Mouse (Mus musculus): ENCODE measurements around the gene Tmem274.

DNA sequence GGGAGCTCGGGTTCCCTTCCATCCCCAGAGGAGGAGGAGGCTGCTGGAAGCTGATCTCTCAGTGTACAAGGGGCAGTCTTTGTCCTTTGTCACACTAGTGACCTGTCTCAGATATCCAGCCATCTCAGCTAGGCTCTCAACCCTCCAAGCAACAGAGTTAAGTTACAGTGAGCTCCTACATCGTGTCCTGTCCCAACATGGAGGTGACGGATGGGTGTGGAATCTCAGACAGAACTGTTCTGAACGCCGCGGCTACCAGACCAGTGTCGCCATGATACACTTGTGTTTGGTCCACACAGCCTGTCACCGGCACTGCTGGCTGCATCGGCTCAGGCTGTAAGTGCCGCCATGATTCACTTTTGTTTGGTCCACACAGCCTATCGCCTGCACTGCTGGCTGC lies at the start of gene Tmem274:
- no peak for TF ChIP-seq CTCF (IDR thresholded peaks at IDR 0.05; ENCODE audit: low read depth)
- TF ChIP-seq EP300 (IDR thresholded peaks at IDR 0.05; ENCODE audit: low read depth): no peak

Measured in liver, postnatal 0 days (tissue).